Mouse (Mus musculus) midbrain, embryonic 14.5 days (tissue): ENCODE measurements around the gene Gm4779. TPM values are rescaled to one million over a fixed set of nuclear protein-coding genes. Genes with fewer than 3 reads are reported as not detected.

Source experiments
- ATAC-seq: fragments of 200-750 bp; cut with Nextera tagmentation; 2 replicates; pipeline ENCODE4 v1.8.0; 2017; ENCODE audit warnings: moderate number of reproducible peaks, moderate library complexity; ENCODE audit not compliant: low FRiP score, low TSS enrichment
- DNase-seq: peaks from one replicate; pipeline ENCODE4 v3.0.0-alpha.2; 2015
- H3K27ac ChIP-seq: fragments of 300-500 bp; sonication (generic); replicated peaks from 2 replicates; pipeline ENCODE4 v1.5.1; 2014; ENCODE audit warnings: mild to moderate bottlenecking, low read depth, low read length, moderate library complexity
- H3K27me3 ChIP-seq: fragments of 300-500 bp; sonication (generic); 2 replicates; pipeline ENCODE4 v1.6.1; 2014; ENCODE audit warnings: low read length, control low read depth, mixed read lengths; ENCODE audit not compliant: control insufficient read depth, insufficient read depth
- H3K36me3 ChIP-seq: fragments of 300-500 bp; sonication (generic); 2 replicates; pipeline ENCODE4 v1.6.1; 2014; ENCODE audit warnings: low read length, control low read depth; ENCODE audit not compliant: control insufficient read depth, insufficient read depth
- H3K4me1 ChIP-seq: fragments of 300-500 bp; sonication (generic); 2 replicates; pipeline ENCODE4 v1.6.1; 2014; ENCODE audit warnings: mild to moderate bottlenecking, antibody characterized with exemption, low read length, control low read depth; ENCODE audit not compliant: control insufficient read depth, insufficient read depth
- H3K4me2 ChIP-seq: fragments of 300-500 bp; sonication (generic); 2 replicates; pipeline ENCODE4 v1.6.1; 2014; ENCODE audit warnings: mild to moderate bottlenecking, low read length, moderate library complexity
- H3K4me3 ChIP-seq: fragments of 300-500 bp; sonication (generic); replicated peaks from 2 replicates; pipeline ENCODE4 v1.5.1; 2014; ENCODE audit warnings: low read depth, low read length
- H3K9ac ChIP-seq: fragments of 300-500 bp; sonication (generic); replicated peaks from 2 replicates; pipeline ENCODE4 v1.6.1; 2014; ENCODE audit warnings: mild to moderate bottlenecking, low read length, moderate library complexity
- H3K9me3 ChIP-seq: fragments of 300-500 bp; sonication (generic); 2 replicates; pipeline ENCODE4 v1.6.1; 2016; ENCODE audit warnings: low read length, control low read depth, mixed read lengths; ENCODE audit not compliant: control insufficient read depth
- WGBS: fragments of 180-500 bp; shearing (Covaris S2); extraction: QIAGEN DNeasy Blood & Tissue Kit; methylation state at CpG from one replicate; pipeline ENCODE4 v1.1.7; 2014; 5-methylcytosine and 5-hydroxymethylcytosine counted together
- polyA plus RNA-seq: library from polyadenylated mRNA; unstranded; fragments of >200 nt; fragmentation: Nextera tagmentation; extraction: Ambion mirVana; gene quantifications from 2 replicates; pipeline ENCODE4 v1.2.1, GENCODE M21; 2014

The Gm4779 gene
- polyA plus RNA-seq, 1 experiment from 2014 or later: not detected

DNA sequence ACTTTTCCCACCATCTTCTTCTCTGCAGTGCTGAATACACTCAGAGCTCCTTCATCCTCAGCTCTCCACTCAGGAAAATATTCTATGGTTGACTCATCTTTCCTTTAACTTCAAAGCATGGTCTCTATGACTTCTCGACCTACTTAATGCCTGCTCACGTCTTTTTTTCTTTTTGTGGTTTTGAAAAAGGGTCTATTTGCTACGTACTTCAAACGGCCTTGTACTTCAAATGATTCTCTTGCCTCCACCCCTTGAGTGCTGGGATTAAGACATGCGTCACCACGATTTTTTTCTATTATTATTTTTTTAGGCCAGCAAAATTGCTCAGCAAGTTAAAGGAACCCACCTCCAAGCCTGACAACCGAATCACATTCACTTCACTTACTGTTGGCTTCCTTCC, 26.9 kb downstream of the Gm4779 start:
- ATAC-seq (no peak), DNase-seq (no peak)
- Histone ChIP-seq H3K9ac (no peak overlapping the region), H3K27me3 (no peaks in the 10 kb centered on the region), H3K4me1 (no peaks in the 10 kb centered on the region), H3K27ac (no peak overlapping the region), H3K4me3 (no peak overlapping the region), H3K9me3 (no peaks in the 10 kb centered on the region), H3K4me2 (no peak overlapping the region), H3K36me3 (no peaks in the 10 kb centered on the region)
- 68% methylated on average over 7 of the region's 7 CpGs for WGBS

DNA sequence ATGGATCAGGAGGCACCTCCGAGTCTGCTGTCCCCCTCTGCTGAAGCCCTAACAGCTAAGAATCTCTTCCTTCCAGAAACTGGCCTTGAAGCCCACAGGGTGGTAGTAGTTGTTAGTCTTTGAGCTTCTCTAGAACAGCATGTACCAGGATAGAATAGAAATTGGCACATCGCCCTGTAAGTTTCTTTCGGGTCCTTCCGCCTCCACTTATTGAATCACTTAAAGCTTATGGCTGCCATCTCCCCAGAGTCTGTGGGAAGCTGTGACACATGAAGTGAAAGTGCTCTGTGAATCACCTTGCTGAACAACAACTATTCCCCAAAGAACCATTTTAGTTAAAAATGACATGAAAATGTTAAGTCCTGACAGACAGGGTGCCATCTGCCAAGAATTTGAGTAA, 29.1 kb downstream of the Gm4779 start:
- no peaks in the 10 kb centered on the region for H3K36me3 ChIP-seq
- no peak for DNase-seq
- WGBS: 87% methylated on average over 4 of the region's 4 CpGs

DNA sequence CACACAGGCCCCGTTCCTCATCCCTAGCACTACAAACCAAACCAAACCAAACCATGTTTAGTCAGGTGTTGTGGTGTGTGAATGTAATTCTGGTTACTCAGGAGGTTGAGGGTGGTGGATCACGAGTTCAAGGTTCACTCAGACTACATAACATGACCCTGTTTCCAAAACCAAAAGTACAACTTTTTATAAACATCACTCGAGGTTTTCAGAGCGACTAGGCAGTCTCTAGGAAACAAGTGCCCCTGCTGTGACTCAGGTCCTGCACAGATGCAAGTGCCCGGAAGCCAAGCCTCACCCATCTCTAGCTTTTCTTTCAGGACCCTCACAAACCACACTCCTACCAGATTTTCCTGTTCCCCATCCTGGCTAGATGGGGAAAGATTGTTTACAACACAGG, 29.6 kb downstream of the Gm4779 start:
- no peak overlapping the region for H3K4me2 ChIP-seq
- no peaks in the 10 kb centered on the region for H3K27me3 ChIP-seq
- 74% methylated on average over 5 of the region's 5 CpGs for WGBS
- no peak overlapping the region for H3K9ac ChIP-seq
- H3K9me3 ChIP-seq: no peaks in the 10 kb centered on the region
- no peak overlapping the region for H3K4me3 ChIP-seq
- H3K27ac ChIP-seq: no peak overlapping the region
- DNase-seq (no peak), ATAC-seq (no peak)
- H3K4me1 ChIP-seq: no peaks in the 10 kb centered on the region
- no peaks in the 10 kb centered on the region for H3K36me3 ChIP-seq

More for the DNA sequence above, 29.1 kb downstream of the Gm4779 start:
- ATAC-seq: no peak
- no peaks in the 10 kb centered on the region for H3K4me1 ChIP-seq
- H3K9me3 ChIP-seq: no peaks in the 10 kb centered on the region
- no peak overlapping the region for H3K4me2 ChIP-seq
- no peak overlapping the region for H3K4me3 ChIP-seq
- no peak overlapping the region for H3K9ac ChIP-seq
- no peaks in the 10 kb centered on the region for H3K27me3 ChIP-seq
- no peak overlapping the region for H3K27ac ChIP-seq

DNA sequence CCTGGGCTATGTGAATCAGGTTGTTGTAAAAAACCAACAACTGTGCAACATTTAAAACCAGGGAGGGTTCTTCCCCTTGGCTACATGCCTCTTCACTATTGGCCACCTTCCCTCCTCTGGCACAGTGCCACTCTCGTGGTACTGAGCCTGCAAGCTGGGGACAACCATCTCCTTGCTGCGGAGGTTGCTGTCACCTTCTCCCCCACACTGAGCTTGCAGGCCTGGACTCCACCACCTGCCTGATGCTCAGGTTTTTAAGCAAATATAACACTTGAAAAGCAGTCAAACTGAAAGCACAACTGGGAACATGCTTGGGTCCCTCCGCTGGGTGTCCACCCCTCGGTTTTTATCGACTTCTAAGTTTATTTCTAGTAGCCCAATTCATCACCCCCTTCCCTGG, 39.7 kb downstream of the Gm4779 start:
- no peaks in the 10 kb centered on the region for H3K9me3 ChIP-seq
- DNase-seq (peak; percentile 21), ATAC-seq (no peak)
- H3K27ac ChIP-seq: no peak overlapping the region
- 73% methylated on average over 5 of the region's 5 CpGs for WGBS
- no peaks in the 10 kb centered on the region for H3K27me3 ChIP-seq
- H3K4me2 ChIP-seq: no peak overlapping the region
- no peak overlapping the region for H3K4me3 ChIP-seq
- H3K4me1 ChIP-seq: no peaks in the 10 kb centered on the region
- H3K36me3 ChIP-seq: no peaks in the 10 kb centered on the region
- no peak overlapping the region for H3K9ac ChIP-seq

DNA sequence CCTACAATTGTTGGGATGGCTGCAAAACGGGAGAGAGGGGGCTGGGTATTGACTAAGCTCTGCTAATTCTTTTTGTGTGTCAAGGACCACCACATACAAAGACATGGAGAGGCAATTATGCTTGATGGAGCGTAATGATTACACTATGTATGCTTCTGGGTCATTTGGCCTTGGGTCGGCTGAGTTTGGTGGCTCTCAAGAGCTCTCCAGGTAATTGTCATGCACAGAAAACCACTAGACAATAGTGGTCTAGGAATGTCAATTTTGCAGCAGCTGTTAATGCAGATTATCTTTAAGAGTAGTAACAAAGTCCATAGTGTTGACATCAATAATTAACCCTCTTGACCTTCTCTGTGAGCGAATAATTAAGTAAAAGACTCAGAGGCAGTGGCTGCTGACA, 44.1 kb downstream of the Gm4779 start:
- Histone ChIP-seq H3K4me3 (no peak overlapping the region), H3K36me3 (no peaks in the 10 kb centered on the region), H3K9me3 (no peaks in the 10 kb centered on the region), H3K4me2 (no peak overlapping the region), H3K4me1 (no peaks in the 10 kb centered on the region), H3K9ac (no peak overlapping the region), H3K27ac (no peak overlapping the region), H3K27me3 (no peaks in the 10 kb centered on the region)
- WGBS: 61% methylated on average over 4 of the region's 4 CpGs
- no peak for ATAC-seq
- DNase-seq: no peak

DNA sequence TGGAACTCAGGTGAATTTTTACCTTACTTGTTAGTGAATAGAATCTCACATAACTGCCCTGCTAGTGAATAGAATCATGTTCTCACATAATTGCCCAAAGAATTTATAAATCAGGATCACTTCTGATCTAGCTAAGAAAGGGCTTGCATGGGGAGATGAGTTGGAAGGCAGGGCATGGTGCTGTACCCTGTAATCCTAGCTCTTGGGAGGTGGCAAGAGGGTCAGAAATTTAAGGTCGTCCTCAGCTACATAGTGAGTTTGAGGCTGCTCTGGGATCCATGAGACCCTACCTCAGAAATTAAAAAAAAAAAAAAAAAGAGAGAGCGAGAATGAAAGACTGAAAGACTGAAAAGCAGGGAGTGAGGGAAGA, 53.2 kb downstream of the Gm4779 start:
- WGBS: 60% methylated on average over 2 of the region's 2 CpGs
- DNase-seq (no peak), ATAC-seq (no peak)
- H3K27ac ChIP-seq: peak overlapping the region; percentile 75
- no peaks in the 10 kb centered on the region for H3K36me3 ChIP-seq
- H3K9me3 ChIP-seq: no peaks in the 10 kb centered on the region
- H3K9ac ChIP-seq: no peak overlapping the region
- no peak overlapping the region for H3K4me2 ChIP-seq
- peaks cover 5% of the 10 kb centered on the region; the same call in 1 of the 2 replicates for H3K4me1 ChIP-seq
- no peak overlapping the region for H3K4me3 ChIP-seq
- H3K27me3 ChIP-seq: no peaks in the 10 kb centered on the region

DNA sequence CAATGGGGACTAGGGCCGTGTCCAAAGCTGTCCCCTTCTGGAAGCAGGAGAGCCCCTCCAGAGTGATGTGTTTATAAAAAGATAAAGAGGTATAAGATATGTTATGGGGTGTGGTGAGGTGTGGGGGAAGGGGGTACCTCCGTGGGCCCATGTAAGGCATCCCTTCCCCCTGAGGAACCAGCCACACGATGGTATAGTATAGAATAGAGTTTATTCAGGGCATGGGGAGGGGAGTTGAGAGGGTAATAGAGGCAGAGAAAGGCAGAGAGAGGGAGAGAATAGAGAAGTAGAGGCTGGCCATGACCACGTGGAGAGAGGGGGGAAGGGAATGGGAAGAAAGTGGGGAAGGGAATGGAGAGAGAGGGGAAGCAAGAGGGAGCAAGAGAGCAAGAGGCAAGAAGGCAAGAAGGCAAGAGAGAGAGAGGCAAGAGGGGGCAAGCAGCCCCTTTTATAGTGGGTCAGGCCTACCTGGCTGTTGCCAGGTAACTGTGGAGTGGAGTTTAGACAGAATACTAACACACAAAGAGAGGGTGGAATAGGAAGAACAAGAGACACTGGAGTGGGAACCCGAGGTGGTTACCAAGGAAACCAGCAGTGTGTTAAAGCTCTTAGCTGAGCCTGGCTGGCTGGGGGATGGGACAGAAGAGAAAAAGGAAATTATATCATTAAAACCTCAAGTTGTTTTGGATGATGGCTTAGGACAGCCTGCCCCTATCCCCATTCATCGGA, 53.7 kb downstream of the Gm4779 start:
- Histone ChIP-seq H3K27me3 (no peaks in the 10 kb centered on the region), H3K36me3 (no peaks in the 10 kb centered on the region), H3K4me3 (no peak overlapping the region), H3K27ac (peak overlapping the region; percentile 75), H3K4me1 (peaks cover 5% of the 10 kb centered on the region; the same call in 1 of the 2 replicates), H3K9ac (no peak overlapping the region), H3K9me3 (no peaks in the 10 kb centered on the region), H3K4me2 (no peak overlapping the region)
- ATAC-seq: peak; percentile 76
- WGBS: 39% methylated on average over 6 of the region's 6 CpGs
- DNase-seq: peak; percentile 81

Other genes with a start within 250 kb of the Gm4779 start
- gene Ogt, start 154.4 kb downstream of the Gm4779 start, polyA plus RNA-seq: 261 and 292 TPM in 2 replicates
- 0.36 TPM in 1 of 2 replicates, not detected in the other for gene Cxcr3, start 60.2 kb downstream of the Gm4779 start, polyA plus RNA-seq
- gene 8030474K03Rik, start 233 bp upstream of the Gm4779 start, polyA plus RNA-seq: not detected in 2 replicates
- gene Nhsl2, start 55.0 kb upstream of the Gm4779 start, polyA plus RNA-seq: 5.8 and 7.8 TPM in 2 replicates